Mouse (Mus musculus) heart, embryonic 15.5 days (tissue): ENCODE data around the gene Tmem184c. TPM values are rescaled to one million over a fixed set of nuclear protein-coding genes. Genes with fewer than 3 reads are reported as not detected.

Experiments used
- ATAC-seq: fragments of 200-750 bp; cut with Nextera tagmentation; replicated peaks from 2 replicates; pipeline ENCODE4 v1.8.0; 2017; ENCODE audit warnings: low read depth, moderate TSS enrichment; ENCODE audit not compliant: insufficient number of reproducible peaks, insufficient read depth, low FRiP score
- H3K27ac ChIP-seq: fragments of 300-500 bp; sonication (generic); 2 replicates; pipeline ENCODE4 v1.5.1; 2015; ENCODE audit warnings: mild to moderate bottlenecking, inconsistent platforms
- H3K27me3 ChIP-seq: fragments of 300-500 bp; sonication (generic); 2 replicates; pipeline ENCODE4 v1.6.1; 2015; ENCODE audit warnings: inconsistent platforms
- H3K36me3 ChIP-seq: fragments of 300-500 bp; sonication (generic); 2 replicates; pipeline ENCODE4 v1.6.1; 2015; ENCODE audit warnings: mild to moderate bottlenecking, inconsistent platforms
- H3K4me1 ChIP-seq: fragments of 300-500 bp; sonication (generic); replicated peaks from 2 replicates; pipeline ENCODE4 v1.6.1; 2015; ENCODE audit warnings: inconsistent platforms
- H3K4me2 ChIP-seq: fragments of 300-500 bp; sonication (generic); 2 replicates; pipeline ENCODE4 v1.6.1; 2015; ENCODE audit warnings: inconsistent platforms, mild to moderate bottlenecking, moderate library complexity
- H3K4me3 ChIP-seq: fragments of 300-500 bp; sonication (generic); 2 replicates; pipeline ENCODE4 v1.5.1; 2015; ENCODE audit warnings: mild to moderate bottlenecking, inconsistent platforms
- H3K9ac ChIP-seq: fragments of 300-500 bp; sonication (generic); 2 replicates; pipeline ENCODE4 v1.6.1; 2015; ENCODE audit warnings: mild to moderate bottlenecking, inconsistent platforms
- H3K9me3 ChIP-seq: fragments of 300-500 bp; sonication (generic); replicated peaks from 2 replicates; pipeline ENCODE4 v1.6.1; 2016; ENCODE audit warnings: inconsistent platforms
- WGBS: fragments of 180-500 bp; shearing (Covaris S2); methylation state at CpG from one replicate; pipeline ENCODE4 v1.1.7; 2015; ENCODE audit warnings: mixed read lengths; 5-methylcytosine and 5-hydroxymethylcytosine counted together
- polyA plus RNA-seq: library from polyadenylated mRNA; unstranded; fragments of >200 nt; fragmentation: Nextera tagmentation; extraction: Ambion mirVana; gene quantifications from 2 replicates; pipeline ENCODE4 v1.2.1, GENCODE M21; 2015

Gene Tmem184c
- polyA plus RNA-seq, 1 experiment from 2014 or later: 22.6 TPM

GRCm38 (mm10) chr8:77617916-77618315 is 7.4 kb upstream of the Tmem184c start:
- Histone ChIP-seq H3K27ac (no peak overlapping the region), H3K4me2 (no peak overlapping the region), H3K4me3 (no peak overlapping the region), H3K9me3 (no peaks in the 10 kb centered on the region), H3K9ac (no peak overlapping the region), H3K36me3 (no peaks in the 10 kb centered on the region), H3K4me1 (no peaks in the 10 kb centered on the region), H3K27me3 (no peaks in the 10 kb centered on the region)
- WGBS: 50% methylated on average over 2 of the region's 2 CpGs
- no peak for ATAC-seq

- Histone ChIP-seq H3K4me2 (peak overlapping the region; percentile 81), H3K9ac (peak overlapping the region; percentile 65; the same call in 1 of the 2 replicates), H3K36me3 (0 out of 2 replicates have a peak, but pooled peaks cover 1% of the 10 kb centered on the region), H3K27ac (no peak overlapping the region), H3K27me3 (no peaks in the 10 kb centered on the region), H3K4me3 (peak overlapping the region; percentile 86), H3K4me1 (peaks cover 11% of the 10 kb centered on the region), H3K9me3 (no peaks in the 10 kb centered on the region)
- WGBS: 14% methylated on average over 7 of the region's 7 CpGs
- ATAC-seq: no peak
Measured at GRCm38 (mm10) chr8:77609621-77610020, 877 bp downstream of the Tmem184c start.

- WGBS: 81% methylated on average over 4 of the region's 4 CpGs
- no peak overlapping the region for H3K4me3 ChIP-seq
Measured at GRCm38 (mm10) chr8:77584174-77584573, 26.3 kb downstream of the Tmem184c start.

GRCm38 (mm10) chr8:77577674-77578073 is 32.8 kb downstream of the Tmem184c start:
- ATAC-seq: no peak
- no peak overlapping the region for H3K9ac ChIP-seq
- WGBS: 95% methylated on average over 7 of the region's 7 CpGs
- H3K4me3 ChIP-seq: no peak overlapping the region
- H3K27ac ChIP-seq: no peak overlapping the region
- peaks cover 8% of the 10 kb centered on the region; the same call in 1 of the 2 replicates for H3K4me1 ChIP-seq
- no peak overlapping the region for H3K4me2 ChIP-seq
- peaks cover 33% of the 10 kb centered on the region for H3K36me3 ChIP-seq
- no peaks in the 10 kb centered on the region for H3K9me3 ChIP-seq
- H3K27me3 ChIP-seq: no peaks in the 10 kb centered on the region

More at GRCm38 (mm10) chr8:77584174-77584573, 26.3 kb downstream of the Tmem184c start:
- Histone ChIP-seq H3K27me3 (no peaks in the 10 kb centered on the region), H3K4me2 (no peak overlapping the region), H3K9me3 (no peaks in the 10 kb centered on the region), H3K4me1 (no peaks in the 10 kb centered on the region), H3K36me3 (peaks cover 29% of the 10 kb centered on the region), H3K27ac (no peak overlapping the region), H3K9ac (no peak overlapping the region)
- ATAC-seq: no peak

- H3K4me2 ChIP-seq: no peak overlapping the region
- H3K4me1 ChIP-seq: peaks cover 8% of the 10 kb centered on the region; the same call in 1 of the 2 replicates
- H3K27ac ChIP-seq: no peak overlapping the region
- no peaks in the 10 kb centered on the region for H3K27me3 ChIP-seq
- H3K36me3 ChIP-seq: peaks cover 12% of the 10 kb centered on the region; the same call in 1 of the 2 replicates
- H3K4me3 ChIP-seq: no peak overlapping the region
- WGBS: 83% methylated on average over 5 of the region's 5 CpGs
- no peaks in the 10 kb centered on the region for H3K9me3 ChIP-seq
- no peak for ATAC-seq
- no peak overlapping the region for H3K9ac ChIP-seq
Measured at GRCm38 (mm10) chr8:77574229-77574628, 36.3 kb downstream of the Tmem184c start.

GRCm38 (mm10) chr8:77561441-77561840 is 49.1 kb downstream of the Tmem184c start:
- H3K9me3 ChIP-seq: no peaks in the 10 kb centered on the region
- H3K4me2 ChIP-seq: no peak overlapping the region
- 78% methylated on average over 3 of the region's 3 CpGs for WGBS
- H3K27ac ChIP-seq: no peak overlapping the region
- H3K36me3 ChIP-seq: peaks cover 66% of the 10 kb centered on the region
- H3K4me1 ChIP-seq: no peaks in the 10 kb centered on the region
- H3K4me3 ChIP-seq: no peak overlapping the region
- no peak for ATAC-seq
- H3K9ac ChIP-seq: no peak overlapping the region
- no peaks in the 10 kb centered on the region for H3K27me3 ChIP-seq

GRCm38 (mm10) chr8:77552491-77552890 is 58.0 kb downstream of the Tmem184c start:
- no peaks in the 10 kb centered on the region for H3K27me3 ChIP-seq
- no peaks in the 10 kb centered on the region for H3K9me3 ChIP-seq
- H3K9ac ChIP-seq: no peak overlapping the region
- H3K4me1 ChIP-seq: peaks cover 7% of the 10 kb centered on the region; the same call in 1 of the 2 replicates
- WGBS: 94% methylated on average over 3 of the region's 3 CpGs
- H3K4me2 ChIP-seq: no peak overlapping the region
- no peak overlapping the region for H3K4me3 ChIP-seq
- no peak for ATAC-seq
- H3K36me3 ChIP-seq: peaks cover 41% of the 10 kb centered on the region
- no peak overlapping the region for H3K27ac ChIP-seq

GRCm38 (mm10) chr8:77549881-77550580 is 60.5 kb downstream of the Tmem184c start:
- peaks cover 7% of the 10 kb centered on the region; the same call in 1 of the 2 replicates for H3K4me1 ChIP-seq
- no peaks in the 10 kb centered on the region for H3K9me3 ChIP-seq
- peak overlapping the region; percentile 83 for H3K9ac ChIP-seq
- peak overlapping the region; percentile 87 for H3K27ac ChIP-seq
- H3K4me2 ChIP-seq: peak overlapping the region; percentile 76
- peaks cover 21% of the 10 kb centered on the region for H3K36me3 ChIP-seq
- H3K4me3 ChIP-seq: peak overlapping the region; percentile 78
- ATAC-seq: no peak
- 14% methylated on average over 7 of the region's 7 CpGs for WGBS
- no peaks in the 10 kb centered on the region for H3K27me3 ChIP-seq

GRCm38 (mm10) chr8:77549121-77549706 is 61.3 kb downstream of the Tmem184c start, which contains the start of gene Prmt9:
Prmt9 (plus strand) TSS chr8:77549397.
- no peaks in the 10 kb centered on the region for H3K27me3 ChIP-seq
- peak within 1 kb of the TSS; percentile 76 for H3K4me2 ChIP-seq
- peak within 1 kb of the TSS; percentile 87 for H3K27ac ChIP-seq
- H3K4me1 ChIP-seq: peaks cover 7% of the 10 kb centered on the region; the same call in 1 of the 2 replicates
- peak; percentile 97 for ATAC-seq
- H3K9me3 ChIP-seq: no peaks in the 10 kb centered on the region
- 4% methylated on average over 42 of the region's 42 CpGs for WGBS
- H3K36me3 ChIP-seq: peaks cover 21% of the 10 kb centered on the region
- H3K9ac ChIP-seq: peak within 1 kb of the TSS; percentile 83
- H3K4me3 ChIP-seq: peak within 1 kb of the TSS; percentile 78
